Mouse (Mus musculus): ENCODE results near the gene Taf10.

GRCm38 (mm10) chr7:105769959-105770358, 25.8 kb upstream of the Taf10 start:
- TF ChIP-seq CTCF (IDR thresholded peaks at IDR 0.05; ENCODE audit: low read depth, low read length) = no peak
- TF ChIP-seq EP300 (IDR thresholded peaks at IDR 0.05; ENCODE audit: insufficient read depth, low read depth, low read length) = no peak
- TF ChIP-seq POLR2A (IDR thresholded peaks at IDR 0.05; ENCODE audit: insufficient read depth, low read length) = no peak

Measured in ES-Bruce4 (cell line).